In the genomic region with DNA sequence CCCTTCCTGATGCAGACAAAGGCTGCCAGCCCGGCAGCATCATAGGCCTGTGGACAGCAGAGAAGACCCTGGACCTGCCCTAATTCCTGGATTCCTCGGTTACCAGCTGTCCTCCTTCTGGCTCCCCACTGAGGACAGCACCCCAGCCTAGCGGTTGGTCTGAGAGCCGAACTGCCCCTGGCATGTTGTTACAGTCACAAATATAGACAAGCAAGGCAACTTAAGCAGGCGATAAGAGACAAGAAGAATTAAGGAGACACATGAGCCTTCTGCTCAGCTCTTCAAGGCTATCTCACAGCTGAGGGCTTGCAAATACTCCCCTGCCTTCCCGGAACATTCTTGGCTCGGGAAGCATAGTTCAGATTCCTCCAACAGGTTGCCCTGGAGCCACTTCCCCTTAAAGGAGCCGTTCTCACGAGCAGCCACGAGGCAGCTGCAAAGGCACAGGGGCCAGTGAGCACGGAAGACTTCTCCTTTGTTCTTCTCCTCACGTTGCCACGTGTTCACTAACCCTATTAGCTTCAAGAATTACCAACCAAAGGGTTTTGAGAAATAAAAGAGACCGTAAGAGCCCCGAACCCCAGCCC, we compare ENCODE assay signal across 9 mouse cellular contexts.
DNase-seq lines count a peak whose midpoint lies in the region; ATAC-seq and TF ChIP-seq lines count a peak whose summit lies in the region.
"Had no signal": no experiment of that assay in that cellular context is flagged by ENCODE, and none has a peak within 500 bp of the region (broad histone marks: within the 10 kb centered on the region; RNA-seq: fewer than 3 reads in every experiment).

No protein-coding gene starts in this region.

- H3K9ac ChIP-seq in liver, postnatal 0 days (replicated peaks), result no peak overlapping the region
- no peak overlapping the region for H3K9ac ChIP-seq in hindbrain, postnatal 0 days (replicated peaks; ENCODE audit: low read length)
- H3K9ac ChIP-seq: liver, embryonic 15.5 days had no signal

- no peaks in the 10 kb centered on the region for H3K27me3 ChIP-seq in liver, postnatal 0 days (ENCODE audit: insufficient read depth, low read length)
- no peaks in the 10 kb centered on the region for H3K27me3 ChIP-seq in hindbrain, postnatal 0 days (ENCODE audit: insufficient read depth, low read length)
- H3K27me3 ChIP-seq: liver, embryonic 15.5 days had no signal

- TF ChIP-seq EP300 in liver, postnatal 0 days (IDR thresholded peaks at IDR 0.05; ENCODE audit: low read depth), result no peak

- no peak overlapping the region for H3K4me2 ChIP-seq in liver, postnatal 0 days (ENCODE audit: low read depth, low read length)
- no peak overlapping the region for H3K4me2 ChIP-seq in hindbrain, postnatal 0 days (ENCODE audit: low read depth, low read length)
- H3K4me2 ChIP-seq: liver, embryonic 15.5 days had no signal

- TF ChIP-seq CTCF in liver, postnatal 0 days (IDR thresholded peaks at IDR 0.05; ENCODE audit: low read depth), result no peak
- TF ChIP-seq CTCF in hindbrain, postnatal 0 days (IDR thresholded peaks at IDR 0.05; ENCODE audit: low read depth), result no peak

- no peak overlapping the region for H3K27ac ChIP-seq in liver, postnatal 0 days (ENCODE audit: low read depth)
- no peak overlapping the region for H3K27ac ChIP-seq in hindbrain, postnatal 0 days
- H3K27ac ChIP-seq: liver, embryonic 15.5 days had no signal

- ATAC-seq in liver, postnatal 0 days, result no peak
- ATAC-seq in hindbrain, postnatal 0 days, result peak; percentile 45; the same call in 1 of the 2 replicates

- H3K9me3 ChIP-seq in liver, postnatal 0 days (ENCODE audit: low read length), result no peaks in the 10 kb centered on the region
- no peaks in the 10 kb centered on the region for H3K9me3 ChIP-seq in hindbrain, postnatal 0 days (ENCODE audit: low read length)
- H3K9me3 ChIP-seq: liver, embryonic 15.5 days had no signal

- no peaks in the 10 kb centered on the region for H3K4me1 ChIP-seq in liver, postnatal 0 days (ENCODE audit: insufficient read depth)
- H3K4me1 ChIP-seq in hindbrain, postnatal 0 days (ENCODE audit: insufficient read depth, low read length), result no peaks in the 10 kb centered on the region

- peak; percentile 41 for DNase-seq in liver
- no peak for DNase-seq in liver, postnatal 0 days
- peak; percentile 53 for DNase-seq in forelimb bud, embryonic 11.5 days (ENCODE audit: low read depth, low spot score)
- peak; percentile 54 for DNase-seq in hindbrain, postnatal 0 days (ENCODE audit: low spot score)
- peak; percentile 65 to 68 for DNase-seq in lung, adult 18-20 months
- DNase-seq in yolk sac, embryonic 10.5 days (ENCODE audit: low spot score), result peak; percentile 70
- no peak for DNase-seq in frontal cortex, postnatal 25 days (ENCODE audit: low spot score in 2 of 2)
- DNase-seq in left cerebral cortex, adult 18-20 months (ENCODE audit: low spot score in 2 of 2), result no peak

- no peak overlapping the region for H3K4me3 ChIP-seq in liver, postnatal 0 days (ENCODE audit: low read depth, low read length)
- H3K4me3 ChIP-seq in hindbrain, postnatal 0 days (ENCODE audit: low read length), result no peak overlapping the region
- H3K4me3 ChIP-seq: liver, embryonic 15.5 days had no signal

- no peaks in the 10 kb centered on the region for H3K36me3 ChIP-seq in liver, postnatal 0 days (replicated peaks; ENCODE audit: insufficient read depth, low read length)
- H3K36me3 ChIP-seq in hindbrain, postnatal 0 days (ENCODE audit: insufficient read depth, low read length), result no peaks in the 10 kb centered on the region
- H3K36me3 ChIP-seq: liver, embryonic 15.5 days had no signal

- WGBS in liver, postnatal 0 days (ENCODE audit: insufficient replicate concordance), result 36% methylated on average over 15 of the region's 15 CpGs
- WGBS in hindbrain, postnatal 0 days, result 15% methylated on average over 15 of the region's 15 CpGs

Comparison
In these comparisons a context has a peak if more than half of its experiments do, and no peak if none do; other contexts are left out.
1. DNase-seq: peak in liver (single experiment), forelimb bud, embryonic 11.5 days (single experiment), hindbrain, postnatal 0 days (single experiment), lung, adult 18-20 months (2 of 2) and yolk sac, embryonic 10.5 days (single experiment); none in liver, postnatal 0 days (single experiment), frontal cortex, postnatal 25 days (0 of 2) and left cerebral cortex, adult 18-20 months (0 of 2).